Comparison of ENCODE assay signal across 15 mouse cellular contexts in the genomic region with DNA sequence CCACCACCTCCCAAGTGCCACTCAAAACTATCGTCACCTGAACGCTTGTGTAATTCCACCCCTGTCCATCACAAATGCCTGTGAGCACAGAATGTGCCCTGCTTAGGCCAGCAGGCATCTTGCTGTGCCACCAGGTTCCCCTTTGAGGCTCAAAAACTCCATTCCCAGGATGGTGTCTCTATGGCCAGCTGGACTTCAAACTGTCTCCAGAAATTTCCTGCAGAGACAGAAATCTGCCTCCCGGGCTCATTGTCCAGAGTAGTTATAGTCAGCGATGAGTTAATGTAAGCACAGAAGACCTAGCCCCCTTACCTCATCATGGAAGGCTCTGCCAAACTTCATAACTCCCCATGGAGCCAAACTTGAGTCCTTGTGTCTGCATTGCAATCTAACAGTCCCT. TPM values are rescaled to one million over a fixed set of nuclear protein-coding genes. Genes with fewer than 3 reads are reported as not detected.
DNase-seq lines count a peak whose midpoint lies in the region.
"Had no signal": no experiment of that assay in that cellular context is flagged by ENCODE, and none has a peak within 500 bp of the region (broad histone marks: within the 10 kb centered on the region; RNA-seq: fewer than 3 reads in every experiment).

No protein-coding gene starts in this region.

- DNase-seq in cerebellum, adult 18-20 months: peak; percentile 39 to 42
- no peak for DNase-seq in cerebellum, adult 11 months
- DNase-seq in heart, adult 11 months: peak; percentile 55
- DNase-seq in heart, adult 8-10 months (ENCODE audit: low spot score): no peak
- peak; percentile 74 for DNase-seq in brain, adult 2 months (ENCODE audit: low read depth, low spot score)
- no peak for DNase-seq in right cerebral cortex, postnatal 14 days
- DNase-seq: adrenal gland, adult 8-10 months; adrenal gland, postnatal 25 days; embryo, embryonic 11 days; gastrocnemius, postnatal 10 days; gastrocnemius, postnatal 36 days; heart, postnatal 10 days; heart, postnatal 36 days; kidney, adult 11 months; kidney, adult 8-10 months had no signal

RNA-seq across cellular contexts. Expression of gene Ehd3, which starts 33.3 kb away (rescaled TPM):
- total RNA-seq in heart, adult 8-10 months (2022): 1 to 10 TPM; 2.7 to 4.1 (median 3.2) TPM

Comparison
In these comparisons a context has a peak if more than half of its experiments do, and no peak if none do; other contexts are left out.
1. DNase-seq: peak in cerebellum, adult 18-20 months (2 of 2), heart, adult 11 months (single experiment) and brain, adult 2 months (single experiment); none in cerebellum, adult 11 months (single experiment), heart, adult 8-10 months (single experiment) and right cerebral cortex, postnatal 14 days (single experiment).